Mouse (Mus musculus): ENCODE data around the gene Helb. TPM values are rescaled to one million over a fixed set of nuclear protein-coding genes. Genes with fewer than 3 reads are reported as not detected.
"Not testable (repeated sequence)": the region's sequence is repeated elsewhere in the genome, so short reads cannot be mapped to it uniquely, and the experiment has no call there.

The Helb gene
- polyA plus RNA-seq, 1 experiment from 2014 or later = 2.7 TPM

GRCm38 (mm10) chr10:120123721-120124120, 10.9 kb upstream of the Helb start:
- no peak overlapping the region for H3K9ac ChIP-seq (replicated peaks; ENCODE audit: low read depth)
- no peak overlapping the region for H3K4me2 ChIP-seq (replicated peaks; ENCODE audit: low read depth, low read length)
- no peak overlapping the region for H3K4me3 ChIP-seq (ENCODE audit: low read depth, low read length)
- no peaks in the 10 kb centered on the region for H3K27me3 ChIP-seq (replicated peaks; ENCODE audit: insufficient read depth, low read length)
- DNase-seq (ENCODE audit: low spot score) (no peak), ATAC-seq (no peak)
- no peaks in the 10 kb centered on the region for H3K36me3 ChIP-seq (ENCODE audit: insufficient read depth, low read length)
- no peaks in the 10 kb centered on the region for H3K9me3 ChIP-seq (ENCODE audit: low read length)
- H3K27ac ChIP-seq (ENCODE audit: low read length) = no peak overlapping the region
- 77% methylated on average over 3 of the region's 3 CpGs for WGBS
- H3K4me1 ChIP-seq (ENCODE audit: insufficient read depth, low read depth, low read length) = no peaks in the 10 kb centered on the region
- TF ChIP-seq EP300 (IDR thresholded peaks at IDR 0.05) (no peak), CTCF (IDR thresholded peaks at IDR 0.05) (peak; percentile 8; the same call in 1 of the 2 replicates)

DNA sequence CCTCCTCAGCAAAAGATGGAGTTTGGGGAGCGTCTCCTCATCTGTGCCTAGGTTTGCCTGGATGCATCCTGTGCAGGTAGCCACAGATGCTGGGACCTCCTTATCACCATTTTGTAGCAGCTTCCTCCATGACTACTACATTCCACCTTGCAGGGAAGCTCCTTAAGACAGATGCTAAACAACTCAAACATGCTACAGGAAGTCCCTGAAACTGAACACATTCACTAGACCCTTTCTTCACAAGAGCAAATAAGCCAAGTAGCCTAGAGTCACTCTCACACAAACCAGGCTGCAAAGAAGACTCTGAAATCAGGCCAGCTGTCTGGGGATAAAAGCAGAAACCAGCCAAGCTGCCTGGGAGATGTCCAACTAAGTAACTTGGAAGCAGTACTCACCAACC, 2.5 kb upstream of the Helb start:
- no peak for TF ChIP-seq CTCF (IDR thresholded peaks at IDR 0.05)
- TF ChIP-seq EP300 (IDR thresholded peaks at IDR 0.05) = no peak
- DNase-seq (ENCODE audit: low spot score) (no peak), ATAC-seq (no peak)
- H3K4me3 ChIP-seq (ENCODE audit: low read depth, low read length) = no peak overlapping the region
- no peaks in the 10 kb centered on the region for H3K4me1 ChIP-seq (ENCODE audit: insufficient read depth, low read depth, low read length)
- 94% methylated on average over 1 of the region's 1 CpGs for WGBS
- H3K27ac ChIP-seq (ENCODE audit: low read length) = no peak overlapping the region
- H3K27me3 ChIP-seq (replicated peaks; ENCODE audit: insufficient read depth, low read length) = no peaks in the 10 kb centered on the region
- no peaks in the 10 kb centered on the region for H3K9me3 ChIP-seq (ENCODE audit: low read length)
- H3K4me2 ChIP-seq (replicated peaks; ENCODE audit: low read depth, low read length) = no peak overlapping the region
- H3K36me3 ChIP-seq (ENCODE audit: insufficient read depth, low read length) = no peaks in the 10 kb centered on the region
- H3K9ac ChIP-seq (replicated peaks; ENCODE audit: low read depth) = no peak overlapping the region

DNA sequence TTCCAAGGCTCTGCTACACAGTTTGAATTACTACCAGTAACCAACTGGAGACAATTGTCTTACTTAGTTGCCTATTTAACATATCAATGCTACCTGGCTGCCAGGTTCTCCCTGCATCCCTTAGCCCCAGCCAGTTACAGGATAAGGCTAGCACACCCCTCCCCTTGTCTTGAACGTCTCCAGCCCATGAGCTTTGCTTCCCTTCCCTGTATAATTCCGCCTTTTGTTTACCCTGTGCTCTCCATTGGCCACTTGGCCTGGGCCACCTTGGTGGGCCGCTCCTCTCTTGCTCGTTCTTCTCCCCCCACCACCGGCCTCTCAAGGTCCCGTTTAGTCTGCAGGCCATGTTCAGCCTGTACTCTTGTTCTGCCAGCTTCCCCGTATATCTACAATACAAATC, 1.7 kb upstream of the Helb start:
- H3K4me1 ChIP-seq (ENCODE audit: insufficient read depth, low read depth, low read length) = no peaks in the 10 kb centered on the region
- DNase-seq (ENCODE audit: low spot score) = no peak
- H3K9me3 ChIP-seq (ENCODE audit: low read length) = no peaks in the 10 kb centered on the region
- 36% methylated on average over 7 of the region's 7 CpGs for WGBS
- TF ChIP-seq CTCF (IDR thresholded peaks at IDR 0.05) (no peak), EP300 (IDR thresholded peaks at IDR 0.05) (no peak)
- no peaks in the 10 kb centered on the region for H3K27me3 ChIP-seq (replicated peaks; ENCODE audit: insufficient read depth, low read length)
- no peak overlapping the region for H3K9ac ChIP-seq (replicated peaks; ENCODE audit: low read depth)
- no peak overlapping the region for H3K4me3 ChIP-seq (ENCODE audit: low read depth, low read length)
- H3K36me3 ChIP-seq (ENCODE audit: insufficient read depth, low read length) = no peaks in the 10 kb centered on the region
- ATAC-seq = no peak
- no peak overlapping the region for H3K4me2 ChIP-seq (replicated peaks; ENCODE audit: low read depth, low read length)
- no peak overlapping the region for H3K27ac ChIP-seq (ENCODE audit: low read length)

DNA sequence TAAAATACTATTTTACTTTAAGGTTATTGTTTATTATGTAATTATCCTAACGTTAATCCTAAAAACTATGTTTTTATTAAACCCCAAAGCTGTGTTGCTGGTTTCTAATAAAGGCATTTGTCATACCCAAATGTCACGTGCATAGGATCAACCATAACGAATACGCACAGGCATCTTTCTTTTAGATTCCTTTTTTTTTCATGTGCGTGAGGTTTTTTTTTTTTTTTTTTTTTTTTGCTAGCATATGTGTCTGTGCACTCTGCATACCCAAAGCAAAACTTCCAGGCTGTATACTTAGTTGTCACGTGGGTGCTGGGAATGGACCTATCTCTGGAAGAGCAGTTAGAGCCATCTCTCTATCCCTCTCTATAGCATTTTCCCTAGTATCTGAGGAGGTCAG, 1.2 kb upstream of the Helb start:
- no peaks in the 10 kb centered on the region for H3K36me3 ChIP-seq (ENCODE audit: insufficient read depth, low read length)
- no peak overlapping the region for H3K4me2 ChIP-seq (replicated peaks; ENCODE audit: low read depth, low read length)
- no peaks in the 10 kb centered on the region for H3K9me3 ChIP-seq (ENCODE audit: low read length)
- H3K4me3 ChIP-seq (ENCODE audit: low read depth, low read length) = no peak overlapping the region
- no peaks in the 10 kb centered on the region for H3K27me3 ChIP-seq (replicated peaks; ENCODE audit: insufficient read depth, low read length)
- DNase-seq (ENCODE audit: low spot score) (no peak), ATAC-seq (no peak)
- no peak overlapping the region for H3K27ac ChIP-seq (ENCODE audit: low read length)
- 82% methylated on average over 6 of the region's 6 CpGs for WGBS
- TF ChIP-seq EP300 (IDR thresholded peaks at IDR 0.05) (no peak), CTCF (IDR thresholded peaks at IDR 0.05) (no peak)
- no peaks in the 10 kb centered on the region for H3K4me1 ChIP-seq (ENCODE audit: insufficient read depth, low read depth, low read length)
- no peak overlapping the region for H3K9ac ChIP-seq (replicated peaks; ENCODE audit: low read depth)

GRCm38 (mm10) chr10:120113482-120113881, 695 bp upstream of the Helb start:
- Histone ChIP-seq H3K4me3 (ENCODE audit: low read depth, low read length) (peak overlapping the region; percentile 75; the same call in 1 of the 2 replicates), H3K27ac (ENCODE audit: low read length) (peak overlapping the region; percentile 14; the same call in 1 of the 2 replicates), H3K4me2 (replicated peaks; ENCODE audit: low read depth, low read length) (peak overlapping the region; percentile 80)
- H3K27me3 ChIP-seq (replicated peaks; ENCODE audit: insufficient read depth, low read length); H3K36me3 ChIP-seq (ENCODE audit: insufficient read depth, low read length); H3K9me3 ChIP-seq (ENCODE audit: low read length); DNase-seq (ENCODE audit: low spot score); ATAC-seq; H3K4me1 ChIP-seq (ENCODE audit: insufficient read depth, low read depth, low read length); H3K9ac ChIP-seq (replicated peaks; ENCODE audit: low read depth): not testable (repeated sequence)
- 54% methylated on average over 9 of the region's 9 CpGs for WGBS

- H3K36me3 ChIP-seq (ENCODE audit: insufficient read depth, low read length) = no peaks in the 10 kb centered on the region
These were observed 982 bp downstream of the Helb start for GRCm38 (mm10) chr10:120111691-120112319.

More at GRCm38 (mm10) chr10:120111691-120112319, 982 bp downstream of the Helb start:
- peak overlapping the region; percentile 80 for H3K4me2 ChIP-seq (replicated peaks; ENCODE audit: low read depth, low read length)
- no peaks in the 10 kb centered on the region for H3K4me1 ChIP-seq (ENCODE audit: insufficient read depth, low read depth, low read length)
- peak overlapping the region; percentile 75 for H3K4me3 ChIP-seq (ENCODE audit: low read depth, low read length)
- DNase-seq (ENCODE audit: low spot score) (no peak), ATAC-seq (no peak)
- WGBS = 80% methylated on average over 3 of the region's 3 CpGs
- no peak overlapping the region; the same call in 1 of the 2 replicates for H3K9ac ChIP-seq (replicated peaks; ENCODE audit: low read depth)
- no peak for TF ChIP-seq EP300 (IDR thresholded peaks at IDR 0.05)
- TF ChIP-seq CTCF (IDR thresholded peaks at IDR 0.05) = peak; percentile 26; the same call in 1 of the 2 replicates
- H3K9me3 ChIP-seq (ENCODE audit: low read length) = no peaks in the 10 kb centered on the region
- no peak overlapping the region for H3K27ac ChIP-seq (ENCODE audit: low read length)
- no peaks in the 10 kb centered on the region for H3K27me3 ChIP-seq (replicated peaks; ENCODE audit: insufficient read depth, low read length)
